4 mouse cellular contexts compared by ENCODE assay signal in genomic region chr6:38548595-38548994, GRCm38 (mm10). TPM values are rescaled to one million over a fixed set of nuclear protein-coding genes. Genes with fewer than 3 reads are reported as not detected.
ATAC-seq lines count a peak whose summit lies in the region.
"Not testable (repeated sequence)": the region's sequence is repeated elsewhere in the genome, so short reads cannot be mapped to it uniquely, and the experiment has no call there.

No protein-coding gene starts in this region.

- H3K4me1 ChIP-seq in brown adipose tissue, adult 24 weeks (ENCODE audit: control insufficient read depth, insufficient read depth, insufficient read length, low read length), result not testable (repeated sequence)
- peaks cover 16% of the 10 kb centered on the region for H3K4me1 ChIP-seq in heart, embryonic 15.5 days (replicated peaks)
- peaks cover 19% of the 10 kb centered on the region for H3K4me1 ChIP-seq in liver, embryonic 12.5 days
- peaks cover 18% of the 10 kb centered on the region for H3K4me1 ChIP-seq in liver, embryonic 15.5 days (replicated peaks)

- H3K9ac ChIP-seq in heart, embryonic 15.5 days; liver, embryonic 12.5 days; liver, embryonic 15.5 days: not testable (repeated sequence)

- H3K4me3 ChIP-seq in brown adipose tissue, adult 24 weeks (ENCODE audit: insufficient read depth, low read depth, low read length); heart, embryonic 15.5 days; liver, embryonic 12.5 days; liver, embryonic 15.5 days (replicated peaks): not testable (repeated sequence)

- not testable (repeated sequence) for H3K36me3 ChIP-seq in heart, embryonic 15.5 days; liver, embryonic 12.5 days; liver, embryonic 15.5 days (replicated peaks)

- 95% methylated on average over 7 of the region's 7 CpGs for WGBS in heart, embryonic 15.5 days
- 82% methylated on average over 7 of the region's 7 CpGs for WGBS in liver, embryonic 12.5 days (ENCODE audit: insufficient replicate concordance)
- WGBS in liver, embryonic 15.5 days (ENCODE audit: insufficient replicate concordance), result 76% methylated on average over 7 of the region's 7 CpGs

- not testable (repeated sequence) for H3K27me3 ChIP-seq in heart, embryonic 15.5 days; liver, embryonic 12.5 days (replicated peaks); liver, embryonic 15.5 days

- ATAC-seq in heart, embryonic 15.5 days (replicated peaks; ENCODE audit: insufficient number of reproducible peaks, insufficient read depth, low FRiP score, low read depth); liver, embryonic 12.5 days; liver, embryonic 15.5 days (ENCODE audit: insufficient read depth): not testable (repeated sequence)

- not testable (repeated sequence) for H3K4me2 ChIP-seq in heart, embryonic 15.5 days; liver, embryonic 12.5 days; liver, embryonic 15.5 days

- H3K27ac ChIP-seq in brown adipose tissue, adult 24 weeks (replicated peaks; ENCODE audit: low read depth, low read length), result 0 out of 2 replicates have a peak overlapping the region, but pooled peaks have one; percentile 36
- H3K27ac ChIP-seq in heart, embryonic 15.5 days, result peak overlapping the region; percentile 50; the same call in 1 of the 2 replicates
- peak overlapping the region; percentile 36; the same call in 1 of the 2 replicates for H3K27ac ChIP-seq in liver, embryonic 12.5 days
- 0 out of 2 replicates have a peak overlapping the region, but pooled peaks have one; percentile 20 for H3K27ac ChIP-seq in liver, embryonic 15.5 days (replicated peaks)

- H3K9me3 ChIP-seq in heart, embryonic 15.5 days (replicated peaks); liver, embryonic 12.5 days (replicated peaks); liver, embryonic 15.5 days (replicated peaks): not testable (repeated sequence)

RNA-seq across cellular contexts. Expression of gene Luc7l2, which starts 2.5 kb away (rescaled TPM):
- polyA plus RNA-seq in brown adipose tissue, adult 24 weeks (2012; ENCODE audit: insufficient read depth, insufficient read length, missing spikeins), result 68.4 and 83.5 TPM in 2 replicates
- polyA plus RNA-seq in heart, embryonic 15.5 days (2015; fragmentation: Nextera tagmentation; extraction: Ambion mirVana), result 26.7 and 29.9 TPM in 2 replicates
- polyA plus RNA-seq in liver, embryonic 12.5 days (2016; fragmentation: Nextera tagmentation; extraction: Ambion mirVana), result 27.4 and 27.5 TPM in 2 replicates
- polyA plus RNA-seq in liver, embryonic 15.5 days (2015; fragmentation: Nextera tagmentation; extraction: Ambion mirVana), result 15.7 and 17.3 TPM in 2 replicates

RNA-seq across cellular contexts. Expression of gene Fmc1, which starts 15.3 kb away (rescaled TPM):
- 500 and 513 TPM in 2 replicates for polyA plus RNA-seq in brown adipose tissue, adult 24 weeks (2012; ENCODE audit: insufficient read depth, insufficient read length, missing spikeins)
- polyA plus RNA-seq in heart, embryonic 15.5 days (2015; fragmentation: Nextera tagmentation; extraction: Ambion mirVana), result 217 and 292 TPM in 2 replicates
- 103 and 114 TPM in 2 replicates for polyA plus RNA-seq in liver, embryonic 12.5 days (2016; fragmentation: Nextera tagmentation; extraction: Ambion mirVana)
- polyA plus RNA-seq in liver, embryonic 15.5 days (2015; fragmentation: Nextera tagmentation; extraction: Ambion mirVana), result 65.8 and 76.7 TPM in 2 replicates
